Mouse (Mus musculus): ENCODE results near the gene Aagab.

DNA sequence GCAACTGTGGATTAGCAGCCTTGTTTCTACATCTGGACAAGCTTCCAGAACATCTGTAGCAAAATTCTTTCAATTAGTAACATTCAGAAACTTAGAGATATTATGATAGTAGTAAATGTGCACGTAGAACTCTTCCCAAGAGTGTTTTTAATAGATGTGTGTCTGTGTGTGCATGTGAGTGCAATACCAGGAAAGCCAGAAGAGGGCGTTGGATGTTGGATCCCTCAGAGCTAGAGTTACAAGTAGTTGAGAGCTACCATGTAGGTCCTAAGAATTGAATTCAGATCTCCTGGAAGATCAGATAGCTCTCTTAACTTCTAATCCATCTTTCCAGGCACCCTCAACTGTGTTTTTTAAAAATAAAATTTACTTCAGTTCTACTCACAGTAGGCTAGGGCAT is 4.1 kb downstream of the Aagab start:
- TF ChIP-seq CTCF (IDR thresholded peaks at IDR 0.05; ENCODE audit: borderline replicate concordance, insufficient read depth, low read length) (no peak), POLR2A (IDR thresholded peaks at IDR 0.05; ENCODE audit: low read depth, low read length) (no peak)
